Mouse (Mus musculus): Measurements from ENCODE around the gene Tssk2.

DNA sequence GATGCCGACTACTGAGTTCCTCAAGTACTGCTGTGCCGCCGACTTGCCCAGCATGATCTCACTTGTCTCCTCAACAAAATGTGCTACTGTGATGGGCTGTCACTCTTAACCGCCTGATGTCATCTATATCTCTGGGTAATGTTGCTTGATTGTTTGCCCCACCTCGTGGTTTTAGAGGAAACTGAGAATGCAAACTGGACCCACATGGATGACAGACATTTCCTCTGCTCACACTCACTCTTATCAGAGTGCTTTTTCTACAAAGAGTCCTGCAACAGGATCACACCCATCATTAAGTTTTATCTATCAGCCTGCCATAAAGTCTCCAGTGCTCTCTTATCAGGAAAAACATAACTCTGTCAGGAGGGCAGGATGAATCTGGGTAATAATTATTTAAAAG lies 27.2 kb upstream of the Tssk2 start:
- TF ChIP-seq CTCF (conservative IDR thresholded peaks at IDR 0.05; ENCODE audit: insufficient read depth, insufficient read length, low read depth, low read length) = no peak
- TF ChIP-seq POLR2A (IDR thresholded peaks at IDR 0.05; ENCODE audit: low read depth, low read length) = no peak

Data from kidney, adult 2 months (tissue).